Mouse (Mus musculus): ENCODE results near the gene Mutyh. TPM values are rescaled to one million over a fixed set of nuclear protein-coding genes. Genes with fewer than 3 reads are reported as not detected.

Mutyh gene
- total RNA-seq, 2 experiments from 2014 or later = 2.0 to 3.5 TPM

Other genes starting within 250 kb of the Mutyh start
- gene Ccdc17, start 211.1 kb upstream of the Mutyh start, total RNA-seq (2021) = 1 to 10 TPM; 3.5 to 3.9 TPM
- 10 to 100 TPM; 74.7 to 78.1 TPM for gene Nasp, start 179.8 kb upstream of the Mutyh start, total RNA-seq (2021)
- gene Akr1a1, start 156.0 kb upstream of the Mutyh start, total RNA-seq (2021) = 100 to 1,000 TPM; 594 to 625 TPM
- gene Prdx1, start 122.2 kb upstream of the Mutyh start, total RNA-seq (2021) = 100 to 1,000 TPM; 173 to 197 TPM
- 10 to 100 TPM; 15.4 to 16.8 TPM for gene Mmachc, start 99.3 kb upstream of the Mutyh start, total RNA-seq (2021)
- 1 to 10 TPM; 3.2 to 3.3 TPM for gene Ccdc163, start 99.2 kb upstream of the Mutyh start, total RNA-seq (2021)
- gene Tesk2, start 86.8 kb upstream of the Mutyh start, total RNA-seq (2021) = 1 to 10 TPM; 1.9 to 2.6 TPM
- gene Toe1, start 83 bp upstream of the Mutyh start, total RNA-seq (2021) = 10 to 100 TPM; 15.2 to 16.1 TPM
- gene Hpdl, start 14.0 kb downstream of the Mutyh start, total RNA-seq (2021) = under 1 TPM; 0.77 to 0.79 TPM
- gene Zswim5, start 69.7 kb downstream of the Mutyh start, total RNA-seq (2021) = 1 to 10 TPM; 7.6 to 8.4 TPM
- 10 to 100 TPM; 38.0 to 40.4 TPM for gene Urod, start 186.7 kb downstream of the Mutyh start, total RNA-seq (2021)
- gene Hectd3, start 187.6 kb downstream of the Mutyh start, total RNA-seq (2021) = 10 to 100 TPM; 47.7 to 53.3 TPM
- 10 to 100 TPM; 25.5 to 26.9 TPM for gene Eif2b3, start 211.7 kb downstream of the Mutyh start, total RNA-seq (2021)